Mouse (Mus musculus) testis, adult 2 months (tissue): ENCODE data around the gene Plcb2.

Experiments used
- CTCF ChIP-seq: fragments of 200-500 bp; IDR thresholded peaks from 2 replicates; pipeline ENCODE4 v1.5.1; 2012; ENCODE audit warnings: low read depth, mild to moderate bottlenecking, inconsistent platforms, low read length, moderate library complexity; ENCODE audit not compliant: control insufficient read depth, insufficient read depth, insufficient replicate concordance
- POLR2A ChIP-seq: fragments of 200-500 bp; IDR thresholded peaks from 2 replicates; pipeline ENCODE4 v1.6.1; 2012; ENCODE audit warnings: low read depth, mild to moderate bottlenecking, inconsistent platforms, low read length, moderate library complexity; ENCODE audit not compliant: control insufficient read depth

GRCm38 (mm10) chr2:118697311-118697877, 30.8 kb downstream of the Plcb2 start:
- TF ChIP-seq CTCF (no peak), POLR2A (no peak)
